17 mouse cellular contexts compared by ENCODE assay signal in the genomic region with DNA sequence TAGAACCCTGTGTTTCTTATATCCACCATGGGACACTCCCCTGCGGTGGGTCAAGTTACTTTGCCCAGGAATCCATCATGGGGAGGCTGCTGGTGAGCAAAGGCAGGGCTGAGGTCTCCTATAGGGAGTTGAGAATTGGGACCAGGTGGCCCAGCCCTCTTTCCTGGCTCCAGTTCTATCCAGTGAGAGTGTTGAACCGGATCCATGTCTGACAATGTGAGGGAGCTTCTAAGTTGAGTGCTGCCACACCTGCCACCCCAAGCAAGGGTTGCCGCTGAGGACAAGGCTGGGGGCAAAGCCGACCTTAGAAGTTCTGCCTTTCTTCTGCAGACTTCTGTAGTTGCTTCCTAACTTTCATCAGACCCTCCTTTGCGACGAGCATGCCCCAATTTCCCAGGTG. TPM values are rescaled to one million over a fixed set of nuclear protein-coding genes. Genes with fewer than 3 reads are reported as not detected.
DNase-seq lines count a peak whose midpoint lies in the region; ATAC-seq and TF ChIP-seq lines count a peak whose summit lies in the region.
"Not testable (repeated sequence)": the region's sequence is repeated elsewhere in the genome, so short reads cannot be mapped to it uniquely, and the experiment has no call there.
"Had no signal": no experiment of that assay in that cellular context is flagged by ENCODE, and none has a peak within 500 bp of the region (broad histone marks: within the 10 kb centered on the region; RNA-seq: fewer than 3 reads in every experiment).

No protein-coding gene starts in this region.

- peak overlapping the region; percentile 73 for H3K4me3 ChIP-seq in forebrain, embryonic 11.5 days (ENCODE audit: low read depth, low read length)
- peak overlapping the region; percentile 80 for H3K4me3 ChIP-seq in hindbrain, embryonic 10.5 days
- H3K4me3 ChIP-seq in hindbrain, postnatal 0 days (ENCODE audit: low read length): peak overlapping the region; percentile 72
- H3K4me3 ChIP-seq in limb, embryonic 12.5 days (replicated peaks): peak overlapping the region; percentile 72; the same call in 1 of the 2 replicates
- peak overlapping the region; percentile 78 for H3K4me3 ChIP-seq in midbrain, embryonic 15.5 days
- peak overlapping the region; percentile 68 for H3K4me3 ChIP-seq in neural tube, embryonic 14.5 days (ENCODE audit: low read depth, low read length)

- not testable (repeated sequence) for TF ChIP-seq CTCF in hindbrain, postnatal 0 days (IDR thresholded peaks at IDR 0.05; ENCODE audit: low read depth)

- not testable (repeated sequence) for ATAC-seq in forebrain, embryonic 11.5 days (replicated peaks; ENCODE audit: low FRiP score); hindbrain, postnatal 0 days; limb, embryonic 12.5 days (ENCODE audit: insufficient number of reproducible peaks, insufficient read depth, low FRiP score, low TSS enrichment, low read depth); midbrain, embryonic 15.5 days (replicated peaks); neural tube, embryonic 14.5 days (ENCODE audit: low read depth)

- peak overlapping the region; percentile 83 for H3K4me2 ChIP-seq in forebrain, embryonic 11.5 days (ENCODE audit: low read depth, low read length, severe bottlenecking)
- H3K4me2 ChIP-seq in hindbrain, postnatal 0 days (ENCODE audit: low read depth, low read length): peak overlapping the region; percentile 86
- H3K4me2 ChIP-seq in limb, embryonic 12.5 days: peak overlapping the region; percentile 95
- peak overlapping the region; percentile 72 for H3K4me2 ChIP-seq in midbrain, embryonic 15.5 days
- H3K4me2 ChIP-seq in neural tube, embryonic 14.5 days (ENCODE audit: low read depth, low read length): peak overlapping the region; percentile 71

- not testable (repeated sequence) for H3K27me3 ChIP-seq in forebrain, embryonic 11.5 days (ENCODE audit: control insufficient read depth, insufficient read depth, low read length); hindbrain, postnatal 0 days (ENCODE audit: insufficient read depth, low read length); midbrain, embryonic 15.5 days (replicated peaks); neural tube, embryonic 14.5 days (ENCODE audit: control insufficient read depth, insufficient read depth, low read length)
- H3K27me3 ChIP-seq in hindbrain, embryonic 10.5 days (ENCODE audit: insufficient read depth, poor library complexity, severe bottlenecking): peaks cover 54% of the 10 kb centered on the region
- peaks cover 43% of the 10 kb centered on the region for H3K27me3 ChIP-seq in limb, embryonic 12.5 days

- H3K9ac ChIP-seq in forebrain, embryonic 11.5 days (ENCODE audit: low read length); limb, embryonic 12.5 days (replicated peaks): not testable (repeated sequence)
- H3K9ac ChIP-seq in hindbrain, postnatal 0 days (replicated peaks; ENCODE audit: low read length): peak overlapping the region; percentile 92
- H3K9ac ChIP-seq in midbrain, embryonic 15.5 days: peak overlapping the region; percentile 89
- peak overlapping the region; percentile 92 for H3K9ac ChIP-seq in neural tube, embryonic 14.5 days (replicated peaks; ENCODE audit: low read depth, low read length)

- H3K9me3 ChIP-seq in forebrain, embryonic 11.5 days (ENCODE audit: control insufficient read depth, low read length); hindbrain, embryonic 10.5 days; hindbrain, postnatal 0 days (ENCODE audit: low read length); limb, embryonic 12.5 days; midbrain, embryonic 15.5 days; neural tube, embryonic 14.5 days (ENCODE audit: control insufficient read depth, low read length): not testable (repeated sequence)

- H3K36me3 ChIP-seq in forebrain, embryonic 11.5 days (ENCODE audit: control insufficient read depth, insufficient read depth, low read length); hindbrain, embryonic 10.5 days; hindbrain, postnatal 0 days (ENCODE audit: insufficient read depth, low read length); limb, embryonic 12.5 days; midbrain, embryonic 15.5 days (replicated peaks); neural tube, embryonic 14.5 days (ENCODE audit: control insufficient read depth, insufficient read depth, low read length): not testable (repeated sequence)

- H3K27ac ChIP-seq in forebrain, embryonic 11.5 days (ENCODE audit: low read depth, low read length); hindbrain, postnatal 0 days; limb, embryonic 12.5 days; midbrain, embryonic 15.5 days; neural tube, embryonic 14.5 days (ENCODE audit: low read depth, low read length): not testable (repeated sequence)
- peak overlapping the region; percentile 94; the same call in 1 of the 2 replicates for H3K27ac ChIP-seq in hindbrain, embryonic 10.5 days

- 54% methylated on average over 6 of the region's 6 CpGs for WGBS in forebrain, embryonic 11.5 days
- WGBS in hindbrain, embryonic 10.5 days: 51% methylated on average over 6 of the region's 6 CpGs
- 47% methylated on average over 6 of the region's 6 CpGs for WGBS in hindbrain, postnatal 0 days
- 40% methylated on average over 6 of the region's 6 CpGs for whole genome bisulfite sequencing in limb, embryonic 12.5 days
- 61% methylated on average over 6 of the region's 6 CpGs for WGBS in midbrain, embryonic 15.5 days
- 52% methylated on average over 6 of the region's 6 CpGs for WGBS in neural tube, embryonic 14.5 days

- H3K4me1 ChIP-seq in forebrain, embryonic 11.5 days (replicated peaks; ENCODE audit: control insufficient read depth, insufficient read depth, low read length): peaks cover 20% of the 10 kb centered on the region
- peaks cover 74% of the 10 kb centered on the region for H3K4me1 ChIP-seq in hindbrain, embryonic 10.5 days (replicated peaks)
- peaks cover 33% of the 10 kb centered on the region; the same call in 1 of the 2 replicates for H3K4me1 ChIP-seq in hindbrain, postnatal 0 days (ENCODE audit: insufficient read depth, low read length)
- peaks cover 31% of the 10 kb centered on the region for H3K4me1 ChIP-seq in limb, embryonic 12.5 days (replicated peaks)
- H3K4me1 ChIP-seq in midbrain, embryonic 15.5 days: peaks cover 71% of the 10 kb centered on the region
- peaks cover 55% of the 10 kb centered on the region for H3K4me1 ChIP-seq in neural tube, embryonic 14.5 days (ENCODE audit: control insufficient read depth, insufficient read depth, low read length)

- peak; percentile 45 to 48 for DNase-seq in cerebellum, postnatal 25 days
- DNase-seq in forebrain, embryonic 11.5 days (ENCODE audit: low spot score); hindbrain, embryonic 10.5 days (ENCODE audit: low spot score); hindbrain, postnatal 0 days (ENCODE audit: low spot score): not testable (repeated sequence)

RNA-seq across cellular contexts. Expression of gene Cadm4, which starts 1.5 kb away (rescaled TPM):
- 7.1 and 8.9 TPM in 2 replicates for polyA plus RNA-seq in forebrain, embryonic 11.5 days (2014; fragmentation: Nextera tagmentation; extraction: Ambion mirVana)
- 12.1 and 38.6 TPM in 2 replicates for polyA plus RNA-seq in hindbrain, embryonic 10.5 days (2016; fragmentation: Nextera tagmentation; extraction: Ambion mirVana)
- 423 and 447 TPM in 2 replicates for total RNA-seq in hindbrain, postnatal 0 days (2014; rRNA removed)
- 97.9 and 101 TPM in 2 replicates for polyA plus RNA-seq in hindbrain, postnatal 0 days (2015; fragmentation: Nextera tagmentation; extraction: Ambion mirVana)
- 6.5 and 7.0 TPM in 2 replicates for polyA plus RNA-seq in limb, embryonic 12.5 days (2016; fragmentation: Nextera tagmentation; extraction: Ambion mirVana)
- polyA plus RNA-seq in midbrain, embryonic 15.5 days (2015; fragmentation: Nextera tagmentation; extraction: Ambion mirVana): 79.2 and 81.1 TPM in 2 replicates
- polyA plus RNA-seq in neural tube, embryonic 14.5 days (2014; fragmentation: Nextera tagmentation; extraction: Ambion mirVana): 15.9 and 22.6 TPM in 2 replicates
- total RNA-seq: megakaryocyte, adult 5-6 weeks had no signal

RNA-seq across cellular contexts. Expression of gene Plaur, which starts 21.0 kb away (rescaled TPM):
- polyA plus RNA-seq in forebrain, embryonic 11.5 days (2014; fragmentation: Nextera tagmentation; extraction: Ambion mirVana): 1.1 and 1.2 TPM in 2 replicates
- polyA plus RNA-seq in hindbrain, embryonic 10.5 days (2016; fragmentation: Nextera tagmentation; extraction: Ambion mirVana): 0.77 and 1.9 TPM in 2 replicates
- total RNA-seq in hindbrain, postnatal 0 days (2014; rRNA removed): 3.0 and 4.8 TPM in 2 replicates
- polyA plus RNA-seq in hindbrain, postnatal 0 days (2015; fragmentation: Nextera tagmentation; extraction: Ambion mirVana): 1.3 and 1.4 TPM in 2 replicates
- 1.8 and 2.6 TPM in 2 replicates for polyA plus RNA-seq in limb, embryonic 12.5 days (2016; fragmentation: Nextera tagmentation; extraction: Ambion mirVana)
- 1.6 and 1.9 TPM in 2 replicates for polyA plus RNA-seq in midbrain, embryonic 15.5 days (2015; fragmentation: Nextera tagmentation; extraction: Ambion mirVana)
- polyA plus RNA-seq in neural tube, embryonic 14.5 days (2014; fragmentation: Nextera tagmentation; extraction: Ambion mirVana): 0.81 and 1.6 TPM in 2 replicates

RNA-seq across cellular contexts. Expression of gene Zfp428, which starts 23.5 kb away (rescaled TPM):
- polyA plus RNA-seq in forebrain, embryonic 11.5 days (2014; fragmentation: Nextera tagmentation; extraction: Ambion mirVana): 109 and 114 TPM in 2 replicates
- polyA plus RNA-seq in hindbrain, embryonic 10.5 days (2016; fragmentation: Nextera tagmentation; extraction: Ambion mirVana): 109 and 150 TPM in 2 replicates
- total RNA-seq in hindbrain, postnatal 0 days (2014; rRNA removed): 138 and 152 TPM in 2 replicates
- 219 and 222 TPM in 2 replicates for polyA plus RNA-seq in hindbrain, postnatal 0 days (2015; fragmentation: Nextera tagmentation; extraction: Ambion mirVana)
- polyA plus RNA-seq in limb, embryonic 12.5 days (2016; fragmentation: Nextera tagmentation; extraction: Ambion mirVana): 94.4 and 101 TPM in 2 replicates
- polyA plus RNA-seq in midbrain, embryonic 15.5 days (2015; fragmentation: Nextera tagmentation; extraction: Ambion mirVana): 336 and 344 TPM in 2 replicates
- 165 and 211 TPM in 2 replicates for polyA plus RNA-seq in neural tube, embryonic 14.5 days (2014; fragmentation: Nextera tagmentation; extraction: Ambion mirVana)

RNA-seq across cellular contexts. Expression of gene AC161166.1, which starts 29.0 kb away (rescaled TPM):
- polyA plus RNA-seq in forebrain, embryonic 11.5 days (2014; fragmentation: Nextera tagmentation; extraction: Ambion mirVana): 0.96 and 1.3 TPM in 2 replicates
- polyA plus RNA-seq in hindbrain, embryonic 10.5 days (2016; fragmentation: Nextera tagmentation; extraction: Ambion mirVana): 1.1 TPM in 2 replicates
- not detected in 2 replicates for total RNA-seq in hindbrain, postnatal 0 days (2014; rRNA removed)
- polyA plus RNA-seq in hindbrain, postnatal 0 days (2015; fragmentation: Nextera tagmentation; extraction: Ambion mirVana): 0.19 and 0.55 TPM in 2 replicates
- 0.52 and 1.1 TPM in 2 replicates for polyA plus RNA-seq in limb, embryonic 12.5 days (2016; fragmentation: Nextera tagmentation; extraction: Ambion mirVana)
- polyA plus RNA-seq in midbrain, embryonic 15.5 days (2015; fragmentation: Nextera tagmentation; extraction: Ambion mirVana): 2.1 and 2.2 TPM in 2 replicates
- 1.6 and 2.2 TPM in 2 replicates for polyA plus RNA-seq in neural tube, embryonic 14.5 days (2014; fragmentation: Nextera tagmentation; extraction: Ambion mirVana)
- total RNA-seq: adrenal gland, adult 18-20 months; adrenal gland, postnatal 4 days; gastrocnemius, adult 2 months; layer of hippocampus, adult 8-10 months; left cerebral cortex, postnatal 36 days; megakaryocyte, adult 5-6 weeks had no signal
- polyA plus RNA-seq: liver, embryonic 11.5 days; urinary bladder, adult 2 months had no signal

RNA-seq across cellular contexts. Expression of gene Irgc1, which starts 31.2 kb away (rescaled TPM):
- not detected in 2 replicates for polyA plus RNA-seq in forebrain, embryonic 11.5 days (2014; fragmentation: Nextera tagmentation; extraction: Ambion mirVana)
- not detected in 2 replicates for polyA plus RNA-seq in hindbrain, embryonic 10.5 days (2016; fragmentation: Nextera tagmentation; extraction: Ambion mirVana)
- not detected in 2 replicates for total RNA-seq in hindbrain, postnatal 0 days (2014; rRNA removed)
- not detected in 2 replicates for polyA plus RNA-seq in hindbrain, postnatal 0 days (2015; fragmentation: Nextera tagmentation; extraction: Ambion mirVana)
- not detected in 2 replicates for polyA plus RNA-seq in limb, embryonic 12.5 days (2016; fragmentation: Nextera tagmentation; extraction: Ambion mirVana)
- polyA plus RNA-seq in midbrain, embryonic 15.5 days (2015; fragmentation: Nextera tagmentation; extraction: Ambion mirVana): not detected in 2 replicates
- not detected in 2 replicates for polyA plus RNA-seq in neural tube, embryonic 14.5 days (2014; fragmentation: Nextera tagmentation; extraction: Ambion mirVana)
- total RNA-seq: adrenal gland, adult 18-20 months; adrenal gland, postnatal 4 days; gastrocnemius, adult 2 months; layer of hippocampus, adult 8-10 months had no signal
- polyA plus RNA-seq: heart, embryonic 10.5 days; heart, postnatal 0 days; liver, embryonic 11.5 days had no signal
